Mouse (Mus musculus) ES-Bruce4 (cell line): ENCODE data around the gene Frmd4a. TPM values are rescaled to one million over a fixed set of nuclear protein-coding genes. Genes with fewer than 3 reads are reported as not detected.

Experiments
- H3K27ac ChIP-seq: 2 replicates; pipeline ENCODE4 v1.5.1; 2012; ENCODE audit warnings: low read length, inconsistent platforms; ENCODE audit not compliant: insufficient read depth
- H3K27me3 ChIP-seq: 2 replicates; pipeline ENCODE4 v1.6.1; 2012; ENCODE audit warnings: mild to moderate bottlenecking, low read length, inconsistent platforms; ENCODE audit not compliant: control insufficient read depth, poor library complexity, insufficient read depth, severe bottlenecking
- H3K36me3 ChIP-seq: 2 replicates; pipeline ENCODE4 v1.6.1; 2012; ENCODE audit warnings: inconsistent platforms, mild to moderate bottlenecking, low read length, moderate library complexity; ENCODE audit not compliant: control insufficient read depth, poor library complexity, insufficient read depth, severe bottlenecking
- H3K4me1 ChIP-seq: one replicate; pipeline ENCODE4 v1.8.1; 2011; ENCODE audit warnings: low read length; ENCODE audit not compliant: control insufficient read depth, insufficient read depth
- H3K4me3 ChIP-seq: 2 replicates; pipeline ENCODE4 v1.5.1; 2011; ENCODE audit warnings: low read depth, mild to moderate bottlenecking, low read length
- H3K9ac ChIP-seq: 2 replicates; pipeline ENCODE4 v1.6.1; 2012; ENCODE audit warnings: low read depth, mild to moderate bottlenecking, inconsistent platforms; ENCODE audit not compliant: poor library complexity, severe bottlenecking
- H3K9me3 ChIP-seq: replicated peaks from 2 replicates; pipeline ENCODE4 v1.6.1; 2012; ENCODE audit warnings: mild to moderate bottlenecking, low read length, inconsistent platforms; ENCODE audit not compliant: control insufficient read depth, poor library complexity, insufficient read depth, severe bottlenecking
- CTCF ChIP-seq: IDR thresholded peaks from one replicate; pipeline ENCODE4 v1.8.1; 2011; ENCODE audit warnings: low read depth, low read length
- EP300 ChIP-seq: IDR thresholded peaks from 2 replicates; pipeline ENCODE4 v1.6.1; 2011; ENCODE audit warnings: low read depth, low read length; ENCODE audit not compliant: insufficient read depth
- POLR2A ChIP-seq: IDR thresholded peaks from one replicate; pipeline ENCODE4 v1.8.1; 2011; ENCODE audit warnings: low read length; ENCODE audit not compliant: insufficient read depth
- polyA plus RNA-seq: library from polyadenylated mRNA; stranded (reverse); fragments of >200 nt; gene quantifications from 2 replicates; pipeline ENCODE4 v1.2.4, GENCODE M21; 2011; ENCODE audit warnings: low read depth; ENCODE audit not compliant: missing spikeins, insufficient read depth, insufficient read length

Frmd4a gene
- polyA plus RNA-seq, 1 experiment, result 5.6 TPM

- Histone ChIP-seq H3K36me3 (no peaks in the 10 kb centered on the region), H3K27ac (peak overlapping the region; percentile 54; the same call in 1 of the 2 replicates), H3K9me3 (no peaks in the 10 kb centered on the region), H3K27me3 (no peaks in the 10 kb centered on the region), H3K9ac (no peak overlapping the region), H3K4me3 (no peak overlapping the region), H3K4me1 (peaks cover 10% of the 10 kb centered on the region)
- TF ChIP-seq EP300 (no peak), POLR2A (no peak), CTCF (peak; percentile 29)
Observed at GRCm38 (mm10) chr2:4573386-4573785, 555.9 kb downstream of the Frmd4a start.

GRCm38 (mm10) chr2:4574251-4574650, 556.7 kb downstream of the Frmd4a start:
- H3K9me3 ChIP-seq, result no peaks in the 10 kb centered on the region
- H3K9ac ChIP-seq, result no peak overlapping the region
- H3K36me3 ChIP-seq, result no peaks in the 10 kb centered on the region
- H3K27me3 ChIP-seq, result no peaks in the 10 kb centered on the region
- 0 out of 2 replicates have a peak, but pooled peaks have one; percentile 39 for TF ChIP-seq EP300
- no peak for TF ChIP-seq CTCF
- H3K4me1 ChIP-seq, result peaks cover 10% of the 10 kb centered on the region
- H3K27ac ChIP-seq, result peak overlapping the region; percentile 80
- H3K4me3 ChIP-seq, result no peak overlapping the region

DNA sequence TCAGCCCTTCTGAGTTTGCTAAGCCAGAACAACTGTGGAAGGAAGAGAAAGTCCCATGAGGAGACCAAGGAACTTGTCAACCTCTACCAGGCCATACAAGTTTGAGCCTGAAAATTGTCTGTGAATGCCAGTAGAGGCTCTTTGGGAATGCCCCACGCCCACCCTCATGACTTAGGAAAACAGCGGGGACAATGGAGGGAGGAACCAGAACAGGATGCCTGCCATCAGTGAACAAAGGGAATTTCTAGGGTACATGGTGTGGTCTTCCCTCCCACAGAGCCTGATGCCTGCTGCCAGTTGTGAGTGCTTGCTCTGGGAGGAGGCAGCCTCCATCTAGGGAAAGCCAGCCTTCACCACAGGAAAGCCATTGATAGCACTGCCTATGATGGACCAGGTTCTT, 557.6 kb downstream of the Frmd4a start:
- no peaks in the 10 kb centered on the region for H3K9me3 ChIP-seq
- no peak for TF ChIP-seq POLR2A
- peak; percentile 93 for TF ChIP-seq EP300
- H3K4me1 ChIP-seq, result peaks cover 10% of the 10 kb centered on the region
- no peak overlapping the region for H3K9ac ChIP-seq
- H3K27ac ChIP-seq, result peak overlapping the region; percentile 81
- H3K4me3 ChIP-seq, result no peak overlapping the region
- no peaks in the 10 kb centered on the region for H3K36me3 ChIP-seq
- no peaks in the 10 kb centered on the region for H3K27me3 ChIP-seq

DNA sequence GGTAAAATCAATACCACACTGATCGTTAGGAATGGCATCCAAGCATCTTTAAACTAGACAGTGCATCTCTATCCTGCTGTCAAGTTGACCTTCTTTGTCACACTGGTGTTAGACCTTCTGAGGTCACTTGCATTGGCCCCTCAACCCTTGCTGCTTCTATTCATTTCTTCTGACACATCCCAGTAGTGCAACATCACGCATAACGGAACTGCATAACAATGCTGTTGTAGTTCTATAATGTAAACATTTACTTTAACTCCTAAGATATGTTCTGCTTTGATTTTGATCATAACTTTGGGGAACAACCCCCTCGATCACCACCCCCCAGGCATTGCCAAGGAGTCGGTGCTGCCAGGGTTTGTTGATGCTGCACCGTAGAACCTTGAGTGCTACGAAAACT, 558.5 kb downstream of the Frmd4a start:
- Histone ChIP-seq H3K27ac (peak overlapping the region; percentile 81), H3K36me3 (no peaks in the 10 kb centered on the region), H3K4me1 (peaks cover 10% of the 10 kb centered on the region), H3K4me3 (no peak overlapping the region), H3K27me3 (no peaks in the 10 kb centered on the region), H3K9ac (no peak overlapping the region), H3K9me3 (no peaks in the 10 kb centered on the region)
- no peak for TF ChIP-seq EP300
- TF ChIP-seq POLR2A, result no peak
- TF ChIP-seq CTCF, result no peak

GRCm38 (mm10) chr2:4578291-4578690, 560.8 kb downstream of the Frmd4a start:
- H3K4me1 ChIP-seq, result peaks cover 10% of the 10 kb centered on the region
- H3K4me3 ChIP-seq, result no peak overlapping the region
- no peaks in the 10 kb centered on the region for H3K9me3 ChIP-seq
- no peaks in the 10 kb centered on the region for H3K36me3 ChIP-seq
- no peaks in the 10 kb centered on the region for H3K27me3 ChIP-seq
- TF ChIP-seq CTCF, result no peak
- TF ChIP-seq POLR2A, result no peak
- TF ChIP-seq EP300, result no peak
- H3K27ac ChIP-seq, result no peak overlapping the region
- no peak overlapping the region for H3K9ac ChIP-seq

- H3K9ac ChIP-seq, result no peak overlapping the region
- no peak overlapping the region for H3K4me3 ChIP-seq
- peaks cover 3% of the 10 kb centered on the region for H3K4me1 ChIP-seq
- H3K27me3 ChIP-seq, result no peaks in the 10 kb centered on the region
- no peaks in the 10 kb centered on the region for H3K9me3 ChIP-seq
- TF ChIP-seq CTCF, result no peak
- H3K36me3 ChIP-seq, result no peaks in the 10 kb centered on the region
- no peak overlapping the region for H3K27ac ChIP-seq
Observed at GRCm38 (mm10) chr2:4579357-4580068, 562.0 kb downstream of the Frmd4a start.
